Mouse (Mus musculus): Measurements from ENCODE around the gene Slco4a1.

DNA sequence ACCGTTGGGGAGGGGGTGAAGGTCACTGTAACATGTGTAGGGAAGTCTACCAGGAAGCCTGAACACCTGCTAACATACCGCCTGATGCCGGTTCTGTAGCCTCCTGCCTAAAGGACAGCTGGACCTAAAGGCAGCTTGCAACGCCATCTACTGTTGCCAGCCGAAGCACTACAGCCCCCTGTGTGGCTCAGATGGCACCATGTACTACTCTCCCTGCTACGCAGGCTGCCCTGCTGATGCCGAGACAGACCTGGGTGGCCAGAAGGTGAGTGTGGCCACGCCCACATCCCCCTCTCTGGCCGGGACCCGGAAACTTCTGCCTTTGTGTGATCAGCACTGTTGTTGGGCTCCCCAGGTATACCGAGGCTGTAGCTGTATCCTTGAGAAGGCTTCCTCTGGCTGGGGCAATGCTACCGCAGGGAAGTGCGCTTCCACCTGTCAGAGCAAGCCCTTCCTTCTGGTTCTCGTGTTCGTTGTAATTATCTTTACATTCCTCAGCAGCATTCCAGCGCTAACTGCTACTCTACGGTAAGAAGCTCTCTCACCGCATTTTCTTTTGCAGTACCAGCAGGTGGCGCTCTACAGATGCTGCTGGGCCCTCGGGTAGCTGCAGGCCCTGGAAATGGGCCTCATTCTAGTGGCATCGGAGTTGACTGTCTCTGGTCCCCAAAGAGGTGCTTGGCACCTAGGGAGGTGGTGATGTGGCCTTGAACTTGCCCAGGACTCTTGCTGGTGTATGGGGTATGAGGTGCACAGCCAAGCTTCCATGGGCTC is 16.4 kb downstream of the Slco4a1 start:
- TF ChIP-seq CTCF (IDR thresholded peaks at IDR 0.05; ENCODE audit: control insufficient read depth, insufficient read depth, low read length) (peak; percentile 71), POLR2A (IDR thresholded peaks at IDR 0.05; ENCODE audit: borderline replicate concordance, control insufficient read depth, low read depth, low read length) (no peak)

Data from bone marrow, adult 2 months (tissue).